Mouse (Mus musculus): Measurements from ENCODE around the gene Ints1. TPM values are rescaled to one million over a fixed set of nuclear protein-coding genes. Genes with fewer than 3 reads are reported as not detected.

The Ints1 gene
- polyA plus RNA-seq, 1 experiment from 2014 or later: 21.5 TPM

Small RNA genes within 50 kb of the gene (microRNA-seq; reads per million reads assigned to microRNA genes)
- not detected for gene Mir7037

Other genes starting within 250 kb of the Ints1 start
- gene Uncx, start 232.2 kb downstream of the Ints1 start, polyA plus RNA-seq (2015; fragmentation: Nextera tagmentation; extraction: Ambion mirVana): 0.20 and 0.35 TPM in 2 replicates
- gene Micall2, start 39.3 kb downstream of the Ints1 start, polyA plus RNA-seq (2015; fragmentation: Nextera tagmentation; extraction: Ambion mirVana): 4.4 and 4.9 TPM in 2 replicates
- gene Mafk, start 15.8 kb upstream of the Ints1 start, polyA plus RNA-seq (2015; fragmentation: Nextera tagmentation; extraction: Ambion mirVana): 11.9 and 12.5 TPM in 2 replicates
- 11.1 and 12.0 TPM in 2 replicates for gene Tmem184a, start 44.2 kb upstream of the Ints1 start, polyA plus RNA-seq (2015; fragmentation: Nextera tagmentation; extraction: Ambion mirVana)
- gene Gm26938, start 50.7 kb upstream of the Ints1 start, polyA plus RNA-seq (2015; fragmentation: Nextera tagmentation; extraction: Ambion mirVana): not detected in 2 replicates
- gene Psmg3, start 51.2 kb upstream of the Ints1 start, polyA plus RNA-seq (2015; fragmentation: Nextera tagmentation; extraction: Ambion mirVana): 61.2 and 68.5 TPM in 2 replicates
- gene Elfn1, start 132.3 kb upstream of the Ints1 start, polyA plus RNA-seq (2015; fragmentation: Nextera tagmentation; extraction: Ambion mirVana): 1.2 and 1.3 TPM in 2 replicates